Mouse (Mus musculus) forebrain, postnatal 0 days (tissue): ENCODE measurements around the gene Mrgpre. TPM values are rescaled to one million over a fixed set of nuclear protein-coding genes. Genes with fewer than 3 reads are reported as not detected.

Source experiments
- ATAC-seq: fragments of 200-750 bp; cut with Nextera tagmentation; 2 replicates; pipeline ENCODE4 v1.8.0; 2017; ENCODE audit warnings: mild to moderate bottlenecking, moderate library complexity
- DNase-seq: peaks from one replicate; pipeline ENCODE4 v3.0.0-alpha.2; 2015
- H3K27ac ChIP-seq: fragments of 300-500 bp; sonication (generic); 2 replicates; pipeline ENCODE4 v1.5.1; 2014; ENCODE audit warnings: low read depth, mild to moderate bottlenecking, antibody characterized with exemption, low read length, moderate library complexity, mixed read lengths
- H3K27me3 ChIP-seq: fragments of 300-500 bp; sonication (generic); 2 replicates; pipeline ENCODE4 v1.6.1; 2014; ENCODE audit warnings: mild to moderate bottlenecking, low read length, mixed read lengths; ENCODE audit not compliant: insufficient read depth
- H3K36me3 ChIP-seq: fragments of 300-500 bp; sonication (generic); 2 replicates; pipeline ENCODE4 v1.6.1; 2014; ENCODE audit warnings: mild to moderate bottlenecking, moderate library complexity; ENCODE audit not compliant: insufficient read depth
- H3K4me1 ChIP-seq: fragments of 300-500 bp; sonication (generic); 2 replicates; pipeline ENCODE4 v1.6.1; 2014; ENCODE audit warnings: antibody characterized with exemption; ENCODE audit not compliant: insufficient read depth
- H3K4me2 ChIP-seq: fragments of 300-500 bp; sonication (generic); 2 replicates; pipeline ENCODE4 v1.6.1; 2014; ENCODE audit warnings: low read depth, mild to moderate bottlenecking, moderate library complexity
- H3K4me3 ChIP-seq: fragments of 300-500 bp; sonication (generic); 2 replicates; pipeline ENCODE4 v1.5.1; 2014; ENCODE audit warnings: low read depth, low read length, mixed read lengths
- H3K9ac ChIP-seq: fragments of 300-500 bp; sonication (generic); 2 replicates; pipeline ENCODE4 v1.6.1; 2014; ENCODE audit warnings: mild to moderate bottlenecking
- H3K9me3 ChIP-seq: fragments of 300-500 bp; sonication (generic); 2 replicates; pipeline ENCODE4 v1.6.1; 2016; ENCODE audit warnings: low read length
- CTCF ChIP-seq: sonication (generic); IDR thresholded peaks from 2 replicates; pipeline ENCODE4 v1.5.1; 2016; ENCODE audit warnings: antibody characterized with exemption, control low read depth, low read depth
- WGBS: fragments of 180-500 bp; shearing (Covaris S2); extraction: QIAGEN DNeasy Blood & Tissue Kit; methylation state at CpG from one replicate; pipeline ENCODE4 v1.1.7; 2014; 5-methylcytosine and 5-hydroxymethylcytosine counted together
- polyA plus RNA-seq: library from polyadenylated mRNA; unstranded; fragments of >200 nt; fragmentation: Nextera tagmentation; extraction: Ambion mirVana; gene quantifications from 2 replicates; pipeline ENCODE4 v1.2.1, GENCODE M21; 2015
- total RNA-seq: library from RNA; depleted of rRNA; stranded (reverse); fragments of >200 nt; gene quantifications from 2 replicates; pipeline ENCODE4 v1.2.3, GENCODE M21; 2014

Gene Mrgpre
- total and polyA plus RNA-seq, 2 experiments from 2014 or later: 5.9 to 8.3 TPM

DNA sequence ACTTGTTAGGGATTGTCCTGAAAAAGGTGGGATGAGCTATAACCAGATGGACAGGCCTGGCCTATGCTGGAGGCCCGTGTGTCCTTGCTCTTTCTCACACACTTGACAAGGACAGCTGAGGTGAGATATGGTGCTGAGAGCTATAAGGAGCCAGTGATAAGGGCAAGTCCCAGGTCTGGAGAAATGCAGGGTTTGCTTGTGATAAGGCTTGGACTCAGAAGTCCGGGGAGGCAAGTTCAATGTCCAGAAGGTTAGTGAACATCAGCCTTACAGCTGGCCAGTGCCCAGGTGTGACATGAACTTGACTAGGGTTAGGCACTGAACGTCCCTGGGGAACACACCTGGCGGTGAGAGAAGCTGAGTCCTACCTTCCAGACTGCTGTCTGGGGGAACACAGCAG is 32.2 kb downstream of the Mrgpre start:
- Histone ChIP-seq H3K4me1 (peaks cover 1% of the 10 kb centered on the region; the same call in 1 of the 2 replicates), H3K4me2 (no peak overlapping the region), H3K27me3 (no peaks in the 10 kb centered on the region; the same call in 1 of the 2 replicates), H3K36me3 (no peaks in the 10 kb centered on the region), H3K4me3 (no peak overlapping the region), H3K27ac (no peak overlapping the region), H3K9ac (no peak overlapping the region), H3K9me3 (no peaks in the 10 kb centered on the region)
- ATAC-seq (no peak), DNase-seq (no peak)
- WGBS: 83% methylated on average over 4 of the region's 4 CpGs
- TF ChIP-seq CTCF: no peak

DNA sequence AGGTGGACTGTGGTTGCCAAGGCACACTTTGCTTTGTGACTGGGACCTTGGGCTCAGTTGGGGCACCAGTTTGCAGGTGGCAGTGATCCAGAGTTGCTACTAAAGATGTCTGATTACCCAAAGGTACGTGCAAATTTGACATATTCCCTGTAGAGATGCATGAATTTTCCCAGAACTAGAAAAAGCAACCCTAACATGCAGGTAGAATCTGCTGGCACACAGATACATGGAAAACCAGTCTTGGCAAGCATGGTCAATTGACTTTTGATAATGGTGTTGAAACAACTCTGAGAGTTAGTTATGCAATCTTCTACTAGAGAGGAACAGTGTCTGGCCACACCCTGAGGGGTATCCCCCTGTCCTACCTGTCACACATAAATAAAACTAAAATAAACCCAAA is 32.9 kb downstream of the Mrgpre start:
- Histone ChIP-seq H3K4me1 (no peaks in the 10 kb centered on the region), H3K4me2 (no peak overlapping the region), H3K27ac (no peak overlapping the region), H3K36me3 (no peaks in the 10 kb centered on the region), H3K9me3 (no peaks in the 10 kb centered on the region), H3K27me3 (no peaks in the 10 kb centered on the region; the same call in 1 of the 2 replicates), H3K4me3 (no peak overlapping the region), H3K9ac (no peak overlapping the region)
- WGBS: 43% methylated on average over 1 of the region's 1 CpGs
- TF ChIP-seq CTCF: no peak
- ATAC-seq (no peak), DNase-seq (no peak)

GRCm38 (mm10) chr7:143749045-143749444 is 35.3 kb downstream of the Mrgpre start:
- H3K4me1 ChIP-seq: no peaks in the 10 kb centered on the region
- no peaks in the 10 kb centered on the region for H3K9me3 ChIP-seq
- no peaks in the 10 kb centered on the region for H3K36me3 ChIP-seq
- H3K27ac ChIP-seq: no peak overlapping the region
- ATAC-seq: no peak
- H3K9ac ChIP-seq: no peak overlapping the region
- H3K4me3 ChIP-seq: no peak overlapping the region
- DNase-seq: no peak
- 77% methylated on average over 3 of the region's 3 CpGs for WGBS
- no peak overlapping the region for H3K4me2 ChIP-seq
- no peak for TF ChIP-seq CTCF
- H3K27me3 ChIP-seq: no peaks in the 10 kb centered on the region

GRCm38 (mm10) chr7:143748041-143748868 is 36.0 kb downstream of the Mrgpre start:
- peak; percentile 95 for DNase-seq
- Histone ChIP-seq H3K27me3 (no peaks in the 10 kb centered on the region), H3K9ac (0 out of 2 replicates have a peak overlapping the region, but pooled peaks have one; percentile 35), H3K4me3 (peak overlapping the region; percentile 21), H3K36me3 (no peaks in the 10 kb centered on the region), H3K27ac (peak overlapping the region; percentile 29; the same call in 1 of the 2 replicates), H3K4me2 (peak overlapping the region; percentile 41), H3K4me1 (no peaks in the 10 kb centered on the region), H3K9me3 (no peaks in the 10 kb centered on the region)
- 1% methylated on average over 16 of the region's 16 CpGs for WGBS
- ATAC-seq: peak; percentile 96
- TF ChIP-seq CTCF: peak; percentile 93

DNA sequence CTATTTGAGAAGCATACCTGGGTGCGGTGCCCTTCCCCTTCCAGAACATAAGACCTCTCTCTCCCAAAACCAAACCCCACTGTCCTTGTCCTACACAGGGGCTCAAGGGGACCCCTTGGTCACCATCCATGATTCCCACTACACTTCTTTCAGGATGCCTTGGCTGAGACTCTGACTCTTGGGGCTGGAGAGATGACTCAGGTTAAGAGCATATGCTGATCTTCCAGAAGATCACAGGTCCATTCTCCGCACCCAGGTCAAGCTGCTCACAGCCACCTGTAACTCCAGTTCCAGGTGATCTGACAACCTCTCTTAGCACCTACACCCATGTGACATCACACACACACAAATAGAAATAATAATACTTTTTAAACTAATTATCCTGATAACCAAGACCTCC is 43.6 kb downstream of the Mrgpre start:
- ATAC-seq (peak; percentile 14), DNase-seq (no peak)
- TF ChIP-seq CTCF: no peak
- H3K36me3 ChIP-seq: no peaks in the 10 kb centered on the region
- peaks cover 22% of the 10 kb centered on the region for H3K4me1 ChIP-seq
- WGBS: 33% methylated on average over 2 of the region's 2 CpGs
- no peaks in the 10 kb centered on the region for H3K9me3 ChIP-seq
- H3K4me2 ChIP-seq: peak overlapping the region; percentile 77
- H3K4me3 ChIP-seq: peak overlapping the region; percentile 81
- no peaks in the 10 kb centered on the region for H3K27me3 ChIP-seq
- H3K27ac ChIP-seq: peak overlapping the region; percentile 81
- H3K9ac ChIP-seq: peak overlapping the region; percentile 93

- Histone ChIP-seq H3K9ac (peak overlapping the region; percentile 93), H3K4me1 (peaks cover 22% of the 10 kb centered on the region), H3K4me2 (peak overlapping the region; percentile 77), H3K27me3 (no peaks in the 10 kb centered on the region), H3K36me3 (no peaks in the 10 kb centered on the region), H3K9me3 (no peaks in the 10 kb centered on the region), H3K4me3 (peak overlapping the region; percentile 81), H3K27ac (peak overlapping the region; percentile 81)
- TF ChIP-seq CTCF: no peak
- ATAC-seq: peak; percentile 96
- peak; percentile 87 for DNase-seq
- 5% methylated on average over 38 of the region's 38 CpGs for WGBS
Measured at GRCm38 (mm10) chr7:143739511-143740461, 44.5 kb downstream of the Mrgpre start.
